Mouse (Mus musculus): ENCODE measurements around the gene Wap. TPM values are rescaled to one million over a fixed set of nuclear protein-coding genes. Genes with fewer than 3 reads are reported as not detected.
"Not testable (repeated sequence)": the region's sequence is repeated elsewhere in the genome, so short reads cannot be mapped to it uniquely, and the experiment has no call there.

The Wap gene
- total RNA-seq (2021) = not detected
- long read RNA-seq, experiment 1 = 0 reads
- long read RNA-seq, experiment 2 = 0 reads

GRCm38 (mm10) chr11:6638537-6638936 lies at the start of gene Wap:
Gene Wap (minus strand): TSS chr11:6638637.
- DNase-seq (ENCODE audit: low spot score) = no peak

- DNase-seq (ENCODE audit: low spot score) = no peak
These were observed 46.3 kb upstream of the Wap start for GRCm38 (mm10) chr11:6684741-6685140.

GRCm38 (mm10) chr11:6680397-6680818 lies 42.0 kb upstream of the Wap start:
- DNase-seq (ENCODE audit: low spot score) = peak; percentile 49

- DNase-seq (ENCODE audit: low spot score) = no peak
These were observed 41.4 kb upstream of the Wap start for GRCm38 (mm10) chr11:6679694-6680396.

GRCm38 (mm10) chr11:6677530-6677929 lies 39.1 kb upstream of the Wap start:
- no peak for DNase-seq (ENCODE audit: low spot score)

GRCm38 (mm10) chr11:6676641-6677040 lies 38.2 kb upstream of the Wap start:
- DNase-seq (ENCODE audit: low spot score) = no peak

- DNase-seq (ENCODE audit: low spot score) = no peak
These were observed 37.0 kb upstream of the Wap start for GRCm38 (mm10) chr11:6675402-6675801.

GRCm38 (mm10) chr11:6674701-6675100 lies 36.3 kb upstream of the Wap start:
- DNase-seq (ENCODE audit: low spot score) = no peak

- DNase-seq (ENCODE audit: low spot score) = no peak
These were observed 32.4 kb upstream of the Wap start for GRCm38 (mm10) chr11:6670826-6671225.

GRCm38 (mm10) chr11:6670044-6670443 lies 31.6 kb upstream of the Wap start:
- no peak for DNase-seq (ENCODE audit: low spot score)

GRCm38 (mm10) chr11:6669041-6669440 lies 30.6 kb upstream of the Wap start:
- DNase-seq (ENCODE audit: low spot score) = no peak

GRCm38 (mm10) chr11:6666634-6667033 lies 28.2 kb upstream of the Wap start:
- no peak for DNase-seq (ENCODE audit: low spot score)

- no peak for DNase-seq (ENCODE audit: low spot score)
These were observed 22.8 kb upstream of the Wap start for GRCm38 (mm10) chr11:6661206-6661605.

GRCm38 (mm10) chr11:6658271-6658670 lies 19.8 kb upstream of the Wap start, which contains the start of gene Ramp3:
Gene Ramp3 (plus strand): TSS chr11:6658521.
- no peak for DNase-seq (ENCODE audit: low spot score)

- peak; percentile 79 for DNase-seq (ENCODE audit: low spot score)
These were observed 16.5 kb upstream of the Wap start for GRCm38 (mm10) chr11:6654903-6655302.

GRCm38 (mm10) chr11:6652978-6653377 lies 14.5 kb upstream of the Wap start:
- not testable (repeated sequence) for DNase-seq (ENCODE audit: low spot score)

GRCm38 (mm10) chr11:6650519-6650918 lies 12.1 kb upstream of the Wap start:
- DNase-seq (ENCODE audit: low spot score) = no peak

GRCm38 (mm10) chr11:6647831-6648724 lies 9.6 kb upstream of the Wap start:
- no peak for DNase-seq (ENCODE audit: low spot score)

- no peak for DNase-seq (ENCODE audit: low spot score)
These were observed 6.1 kb upstream of the Wap start for GRCm38 (mm10) chr11:6644566-6644965.

- no peak for DNase-seq (ENCODE audit: low spot score)
These were observed 635 bp upstream of the Wap start for GRCm38 (mm10) chr11:6639072-6639471.

GRCm38 (mm10) chr11:6636150-6636549 lies 2.3 kb downstream of the Wap start:
- no peak for DNase-seq (ENCODE audit: low spot score)

- no peak for DNase-seq (ENCODE audit: low spot score)
These were observed 8.8 kb downstream of the Wap start for GRCm38 (mm10) chr11:6629655-6630054.

GRCm38 (mm10) chr11:6628568-6628967 lies 9.9 kb downstream of the Wap start:
- DNase-seq (ENCODE audit: low spot score) = no peak
